Mouse (Mus musculus): Measurements from ENCODE around the gene Hcrtr2.

The Hcrtr2 gene

DNA sequence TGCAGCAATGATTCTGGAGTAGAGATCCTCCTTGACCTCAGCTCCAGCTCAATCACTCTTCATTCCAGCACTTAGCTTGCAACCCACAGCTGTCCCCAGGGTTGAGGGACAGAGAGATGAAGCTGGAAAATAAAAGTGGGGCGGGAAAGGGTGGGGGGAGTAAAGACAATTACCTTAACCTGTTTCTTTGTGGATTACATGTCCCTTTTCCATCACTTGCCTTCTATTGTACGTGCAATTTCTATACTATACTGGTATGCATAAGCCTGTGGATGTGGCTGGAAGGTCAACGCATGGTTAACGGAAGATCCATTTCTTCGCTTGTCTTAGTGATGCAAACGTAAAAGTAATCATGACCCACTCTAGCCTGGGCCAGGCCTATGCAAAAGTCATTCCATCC lies at the start of gene Hcrtr2:
Gene Hcrtr2 (minus strand): TSS at position 101 of the 400 bp plus-strand sequence.
- no peak for DNase-seq (ENCODE audit: low spot score)

GRCm38 (mm10) chr9:76364874-76365273 lies 41.2 kb upstream of the Hcrtr2 start:
- no peak for DNase-seq (ENCODE audit: low spot score)

- DNase-seq (ENCODE audit: low spot score), result no peak
Observed at GRCm38 (mm10) chr9:76360374-76360773, 36.7 kb upstream of the Hcrtr2 start.

GRCm38 (mm10) chr9:76352346-76352745 lies 28.7 kb upstream of the Hcrtr2 start:
- no peak for DNase-seq (ENCODE audit: low spot score)

- DNase-seq (ENCODE audit: low spot score), result no peak
Observed at GRCm38 (mm10) chr9:76347298-76347697, 23.6 kb upstream of the Hcrtr2 start.

- DNase-seq (ENCODE audit: low spot score), result no peak
Observed at GRCm38 (mm10) chr9:76331081-76331480, 7.4 kb upstream of the Hcrtr2 start.

- DNase-seq (ENCODE audit: low spot score), result peak; percentile 11
Observed at GRCm38 (mm10) chr9:76323186-76323701, 412 bp downstream of the Hcrtr2 start.

GRCm38 (mm10) chr9:76322122-76323052 lies 1.3 kb downstream of the Hcrtr2 start:
- DNase-seq (ENCODE audit: low spot score), result no peak

DNA sequence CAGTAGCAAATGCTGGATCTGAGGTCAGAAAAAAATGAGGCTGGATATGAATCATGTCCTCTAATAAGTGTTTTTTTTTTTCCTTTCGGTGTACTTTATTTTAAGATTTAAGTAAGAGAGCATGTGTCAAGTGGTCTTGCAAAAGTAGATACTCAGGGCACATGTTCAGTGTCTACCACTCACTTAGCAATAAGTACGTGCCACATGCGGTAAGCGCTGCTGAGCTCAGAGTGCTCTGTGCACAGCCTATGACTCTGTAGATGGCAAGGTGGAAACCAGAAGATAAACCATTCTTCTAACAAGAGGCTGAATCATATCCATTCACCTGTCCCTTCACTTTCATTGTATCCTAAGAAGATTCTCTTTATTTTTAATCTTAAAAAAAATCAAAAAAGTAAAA lies 2.1 kb downstream of the Hcrtr2 start:
- DNase-seq (ENCODE audit: low spot score), result no peak

- no peak for DNase-seq (ENCODE audit: low spot score)
Observed at GRCm38 (mm10) chr9:76320755-76321154, 2.9 kb downstream of the Hcrtr2 start.

- DNase-seq (ENCODE audit: low spot score), result no peak
Observed at GRCm38 (mm10) chr9:76318302-76318701, 5.4 kb downstream of the Hcrtr2 start.

- no peak for DNase-seq (ENCODE audit: low spot score)
Observed at GRCm38 (mm10) chr9:76315096-76315495, 8.6 kb downstream of the Hcrtr2 start.

DNA sequence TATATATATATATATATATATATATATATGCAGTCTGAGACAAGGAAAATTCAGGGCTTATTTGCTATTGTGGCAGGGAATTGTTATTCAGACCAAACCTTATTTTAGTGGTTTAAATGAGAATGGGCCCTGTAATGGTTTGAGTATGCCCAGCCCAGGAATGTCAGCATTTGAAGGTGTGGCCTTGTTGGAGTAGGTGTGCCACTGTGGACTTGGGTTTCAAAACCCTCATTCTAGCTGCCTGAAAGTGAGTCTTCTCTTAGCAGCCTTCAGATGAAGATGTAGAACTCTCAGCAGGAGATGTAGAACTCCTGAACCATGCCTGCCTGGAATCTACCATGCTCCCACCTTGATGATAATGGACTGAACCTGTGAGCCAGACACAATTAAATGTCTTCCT lies 9.7 kb downstream of the Hcrtr2 start:
- no peak for DNase-seq (ENCODE audit: low spot score)

DNA sequence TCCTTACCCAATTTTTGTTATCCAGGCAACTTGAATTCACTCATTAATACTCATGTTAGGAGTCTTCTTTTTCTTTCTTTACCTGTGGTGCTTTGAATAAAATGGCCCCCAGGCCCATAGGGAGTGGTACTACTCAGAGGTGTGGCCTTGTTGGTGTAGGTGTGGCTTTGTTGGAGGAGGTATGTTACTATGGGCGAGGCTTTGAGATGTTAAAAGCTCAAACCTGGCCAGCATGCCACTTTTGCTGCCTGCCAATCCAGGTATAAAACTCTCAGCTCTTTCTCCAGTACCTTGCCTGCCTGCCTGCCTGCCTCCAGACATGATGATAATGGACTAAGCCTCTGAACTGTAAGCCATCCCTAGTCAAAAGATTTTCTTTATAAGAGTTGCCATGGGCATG lies 11.4 kb downstream of the Hcrtr2 start:
- no peak for DNase-seq (ENCODE audit: low spot score)

GRCm38 (mm10) chr9:76291384-76291783 lies 32.3 kb downstream of the Hcrtr2 start:
- no peak for DNase-seq (ENCODE audit: low spot score)

- DNase-seq (ENCODE audit: low spot score), result no peak
Observed at GRCm38 (mm10) chr9:76270886-76271285, 52.8 kb downstream of the Hcrtr2 start.

DNA sequence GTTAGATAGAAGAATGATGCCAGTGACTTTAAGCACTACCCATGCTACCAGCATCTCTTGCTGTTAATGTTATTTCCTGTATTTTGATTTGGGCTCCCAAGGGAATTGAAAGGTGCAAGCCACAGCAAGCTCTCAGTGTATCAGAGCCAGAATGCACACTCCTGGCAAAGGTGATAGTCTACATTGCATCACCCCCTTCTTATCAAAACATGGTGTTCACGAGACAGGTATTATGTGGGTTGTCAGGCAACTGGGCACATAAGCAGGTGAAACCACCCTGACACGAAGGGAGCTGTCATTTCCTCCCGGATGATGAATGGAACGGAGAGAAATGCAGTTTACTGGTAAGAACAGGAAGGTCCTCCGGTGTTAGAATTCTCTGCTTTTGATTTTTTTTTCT lies 65.9 kb downstream of the Hcrtr2 start:
- DNase-seq (ENCODE audit: low spot score), result no peak

- DNase-seq (ENCODE audit: low spot score), result no peak
Observed at GRCm38 (mm10) chr9:76252544-76252943, 71.1 kb downstream of the Hcrtr2 start.

- no peak for DNase-seq (ENCODE audit: low spot score)
Observed at GRCm38 (mm10) chr9:76252109-76252508, 71.5 kb downstream of the Hcrtr2 start.

DNA sequence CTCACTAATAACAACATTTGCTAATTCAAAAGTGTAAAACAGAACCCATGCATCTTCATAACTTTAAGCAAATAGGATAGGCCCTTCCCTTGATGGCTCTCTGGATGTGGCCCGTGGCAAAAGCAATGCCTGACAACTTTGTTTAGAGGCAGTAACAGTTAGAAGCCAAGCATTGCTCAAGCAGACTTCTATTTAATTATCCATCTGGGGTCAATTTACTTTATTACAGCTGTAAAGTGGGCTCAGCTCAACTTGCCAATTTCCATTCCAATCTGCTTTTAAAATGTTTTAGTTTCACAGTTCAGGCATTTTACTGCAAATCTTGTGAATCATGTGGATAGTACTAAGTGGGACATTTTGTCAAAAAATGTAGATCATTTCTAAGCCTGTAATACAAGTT lies 81.3 kb downstream of the Hcrtr2 start:
- DNase-seq (ENCODE audit: low spot score), result no peak

- DNase-seq (ENCODE audit: low spot score), result no peak
Observed at GRCm38 (mm10) chr9:76237946-76238345, 85.7 kb downstream of the Hcrtr2 start.

DNA sequence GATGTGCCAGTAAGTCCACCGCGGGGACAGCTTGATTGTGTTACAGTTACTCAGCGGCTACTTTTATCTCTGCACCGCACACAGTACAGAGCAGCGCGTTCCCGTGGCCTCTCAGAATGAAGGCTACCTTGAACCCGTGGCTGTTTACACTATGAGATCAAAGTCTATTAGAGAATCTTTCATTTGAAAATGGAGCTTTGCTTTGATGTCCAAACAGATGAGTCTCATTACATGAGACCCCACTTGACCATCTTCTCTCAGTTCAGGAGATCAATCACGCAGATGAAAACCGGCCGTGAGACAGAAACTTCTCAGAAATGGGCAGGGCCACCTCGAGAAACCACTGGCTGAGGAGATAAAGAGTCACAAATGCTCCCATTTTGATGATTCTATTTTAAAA lies 86.4 kb downstream of the Hcrtr2 start:
- DNase-seq (ENCODE audit: low spot score), result no peak

DNA sequence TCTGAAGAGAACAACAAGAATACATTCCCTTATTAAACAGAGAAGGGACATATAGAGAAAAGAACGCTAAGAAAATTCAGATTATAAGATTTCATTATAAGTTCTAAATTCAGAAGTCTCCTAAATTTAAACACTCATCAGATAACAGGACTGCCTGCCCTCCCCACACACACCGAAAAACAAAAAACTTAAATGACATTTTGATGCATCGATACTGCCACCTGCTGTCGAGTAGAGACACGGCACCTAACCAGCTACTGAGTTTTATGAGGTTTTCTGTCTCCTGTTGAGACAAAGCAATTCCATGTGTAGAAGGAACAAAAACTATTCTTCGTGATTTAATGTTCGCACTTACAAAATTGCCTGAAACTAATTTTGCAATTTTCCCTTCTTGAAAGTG lies 87.0 kb downstream of the Hcrtr2 start:
- DNase-seq (ENCODE audit: low spot score), result peak; percentile 61

Data from yolk sac, embryonic 10.5 days (tissue).